Mouse (Mus musculus): ENCODE measurements around the gene Arpin. TPM values are rescaled to one million over a fixed set of nuclear protein-coding genes. Genes with fewer than 3 reads are reported as not detected.

Arpin gene
- polyA plus RNA-seq, 1 experiment, result 9.7 TPM

DNA sequence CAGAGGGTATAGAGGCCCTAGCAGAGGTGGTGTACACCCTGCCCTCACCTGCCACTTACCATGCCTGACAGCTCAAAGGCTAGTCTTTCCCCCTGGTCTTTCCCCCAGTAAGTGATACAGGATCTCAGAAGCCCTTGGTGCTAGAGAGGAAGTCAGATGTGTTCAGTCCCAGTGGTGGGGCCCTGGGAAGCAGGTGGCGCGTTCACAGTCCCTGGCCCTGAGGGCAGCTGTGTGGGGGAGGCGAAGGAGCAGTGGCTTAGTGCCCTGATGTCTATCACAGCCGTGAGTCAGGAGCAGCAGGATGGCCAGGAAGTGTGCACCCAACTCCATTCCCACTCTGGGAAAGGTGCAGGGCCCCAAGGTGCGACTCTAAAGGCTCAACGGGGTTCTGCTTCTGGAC lies 55.1 kb downstream of the Arpin start:
- H3K4me3 ChIP-seq (ENCODE audit: insufficient read depth, low read length), result no peak overlapping the region
- no peak overlapping the region for H3K27ac ChIP-seq (ENCODE audit: insufficient read depth, low read depth, low read length)
- no peak for TF ChIP-seq CTCF (IDR thresholded peaks at IDR 0.05; ENCODE audit: low read depth, low read length)
- TF ChIP-seq POLR2A (IDR thresholded peaks at IDR 0.05; ENCODE audit: borderline replicate concordance, low read depth, low read length), result no peak
- H3K4me1 ChIP-seq (ENCODE audit: control insufficient read depth, insufficient read depth, low read length), result peaks cover 52% of the 10 kb centered on the region

DNA sequence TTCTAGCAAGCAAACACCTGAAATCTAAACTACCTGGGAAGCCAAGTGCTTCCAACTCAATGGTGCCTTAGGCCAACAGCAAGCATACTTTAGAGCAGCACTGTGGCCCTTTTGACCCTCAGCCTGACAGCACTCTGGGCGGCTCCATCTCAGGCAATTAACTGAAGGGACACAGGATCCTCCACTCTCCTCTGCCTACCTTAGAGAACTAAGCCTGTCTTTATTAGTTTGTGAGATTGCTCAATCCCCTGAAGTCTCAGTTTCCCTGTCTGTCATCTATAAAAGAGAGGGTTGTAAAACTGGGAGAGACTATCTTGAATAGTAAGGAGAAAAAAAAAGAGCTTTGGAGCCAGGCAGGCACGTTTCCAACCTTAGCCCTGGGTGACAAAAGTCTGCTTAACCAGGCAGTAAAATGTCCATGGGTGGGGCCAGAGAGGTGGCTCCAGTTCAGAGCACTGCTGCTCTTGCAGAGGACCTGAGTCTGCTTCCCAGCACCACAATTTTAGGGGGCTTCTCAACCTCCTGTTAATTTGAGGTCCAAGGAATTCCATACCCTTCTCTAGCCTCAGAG lies 56.6 kb downstream of the Arpin start:
- TF ChIP-seq POLR2A (IDR thresholded peaks at IDR 0.05; ENCODE audit: borderline replicate concordance, low read depth, low read length) (no peak), CTCF (IDR thresholded peaks at IDR 0.05; ENCODE audit: low read depth, low read length) (no peak)
- Histone ChIP-seq H3K4me1 (ENCODE audit: control insufficient read depth, insufficient read depth, low read length) (peaks cover 51% of the 10 kb centered on the region), H3K27ac (ENCODE audit: insufficient read depth, low read depth, low read length) (no peak overlapping the region), H3K4me3 (ENCODE audit: insufficient read depth, low read length) (no peak overlapping the region)

Other genes with a start within 250 kb of the Arpin start
- 0.60 and 0.71 TPM in 2 replicates for gene Kif7, start 219.6 kb downstream of the Arpin start, polyA plus RNA-seq (2012; ENCODE audit: insufficient read depth, insufficient read length, missing spikeins)
- not detected in 2 replicates for gene Plin1, start 202.5 kb downstream of the Arpin start, polyA plus RNA-seq (2012; ENCODE audit: insufficient read depth, insufficient read length, missing spikeins)
- 5.8 and 5.9 TPM in 2 replicates for gene Pex11a, start 192.2 kb downstream of the Arpin start, polyA plus RNA-seq (2012; ENCODE audit: insufficient read depth, insufficient read length, missing spikeins)
- not detected in 2 replicates for gene Wdr93, start 192.2 kb downstream of the Arpin start, polyA plus RNA-seq (2012; ENCODE audit: insufficient read depth, insufficient read length, missing spikeins)
- not detected in 2 replicates for gene Mesp1, start 141.6 kb downstream of the Arpin start, polyA plus RNA-seq (2012; ENCODE audit: insufficient read depth, insufficient read length, missing spikeins)
- not detected in 2 replicates for gene Mesp2, start 124.6 kb downstream of the Arpin start, polyA plus RNA-seq (2012; ENCODE audit: insufficient read depth, insufficient read length, missing spikeins)
- gene Anpep, start 74.3 kb downstream of the Arpin start, polyA plus RNA-seq (2012; ENCODE audit: insufficient read depth, insufficient read length, missing spikeins), result 120 and 145 TPM in 2 replicates
- 13.7 and 18.6 TPM in 2 replicates for gene Ap3s2, start 14.7 kb downstream of the Arpin start, polyA plus RNA-seq (2012; ENCODE audit: insufficient read depth, insufficient read length, missing spikeins)
- gene Zfp710, start 89.5 kb upstream of the Arpin start, polyA plus RNA-seq (2012; ENCODE audit: insufficient read depth, insufficient read length, missing spikeins), result 125 and 138 TPM in 2 replicates
- gene Idh2, start 180.0 kb upstream of the Arpin start, polyA plus RNA-seq (2012; ENCODE audit: insufficient read depth, insufficient read length, missing spikeins), result 48.6 and 55.9 TPM in 2 replicates

Data from bone marrow macrophage, adult 2 months (primary cell).